Mouse (Mus musculus) heart, postnatal 0 days (tissue): ENCODE measurements around the gene Morn4.

ENCODE experiments used
- CTCF ChIP-seq: IDR thresholded peaks from 2 replicates; pipeline ENCODE4 v1.5.1; 2016; ENCODE audit warnings: antibody characterized with exemption, control low read depth, low read depth
- EP300 ChIP-seq: IDR thresholded peaks from 2 replicates; pipeline ENCODE4 v1.6.1; 2016; ENCODE audit warnings: antibody characterized with exemption, low read depth

- TF ChIP-seq CTCF, result peak; percentile 96
- TF ChIP-seq EP300, result no peak
Measured at GRCm38 (mm10) chr19:42035456-42036248, 50.5 kb downstream of the Morn4 start, which contains the start of gene Ankrd2.
